Mouse (Mus musculus) urinary bladder, postnatal 25 days (tissue): Measurements from ENCODE around the gene Tkt.
"Not testable (repeated sequence)": the region's sequence is repeated elsewhere in the genome, so short reads cannot be mapped to it uniquely, and the experiment has no call there.

Experiments
- DNase-seq: peaks from one replicate; pipeline ENCODE4 v3.0.0; 2022; ENCODE audit warnings: low spot score

Gene Tkt

GRCm38 (mm10) chr14:30548131-30548720 is at the start of gene Tkt:
Tkt (plus strand) TSS chr14:30548359.
- no peak for DNase-seq

- DNase-seq = no peak
Measured at GRCm38 (mm10) chr14:30504990-30505389, 43.2 kb upstream of the Tkt start.

DNA sequence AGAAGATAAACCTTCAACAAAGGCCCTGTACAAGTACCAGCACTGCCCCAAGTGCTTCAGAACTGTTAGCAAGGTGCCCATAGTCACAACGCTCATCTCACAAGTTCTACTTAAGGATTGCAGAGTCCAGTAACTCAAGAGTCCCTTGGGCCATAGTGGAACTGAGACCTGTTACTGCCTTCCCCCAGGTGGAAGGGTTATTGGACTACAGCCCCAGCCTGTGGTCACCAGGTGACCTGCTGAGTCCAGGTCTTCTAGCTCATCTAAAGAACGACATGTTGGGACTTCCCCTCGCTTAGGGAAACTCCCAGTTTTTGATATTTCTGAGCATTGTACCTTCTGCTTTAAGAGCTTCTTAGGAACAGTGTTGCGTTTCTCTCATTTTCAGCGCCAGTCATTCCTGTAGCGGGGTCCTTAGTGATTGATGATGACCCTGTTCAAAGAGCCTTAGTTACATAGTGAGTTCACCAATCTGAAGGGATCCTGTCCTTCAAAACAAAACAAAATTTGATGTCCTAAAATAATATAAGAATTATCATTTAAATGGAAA is 37.9 kb upstream of the Tkt start:
- DNase-seq = no peak

GRCm38 (mm10) chr14:30512896-30513295 is 35.3 kb upstream of the Tkt start:
- DNase-seq = no peak

- no peak for DNase-seq
Measured at GRCm38 (mm10) chr14:30515931-30516723, 32.0 kb upstream of the Tkt start.

DNA sequence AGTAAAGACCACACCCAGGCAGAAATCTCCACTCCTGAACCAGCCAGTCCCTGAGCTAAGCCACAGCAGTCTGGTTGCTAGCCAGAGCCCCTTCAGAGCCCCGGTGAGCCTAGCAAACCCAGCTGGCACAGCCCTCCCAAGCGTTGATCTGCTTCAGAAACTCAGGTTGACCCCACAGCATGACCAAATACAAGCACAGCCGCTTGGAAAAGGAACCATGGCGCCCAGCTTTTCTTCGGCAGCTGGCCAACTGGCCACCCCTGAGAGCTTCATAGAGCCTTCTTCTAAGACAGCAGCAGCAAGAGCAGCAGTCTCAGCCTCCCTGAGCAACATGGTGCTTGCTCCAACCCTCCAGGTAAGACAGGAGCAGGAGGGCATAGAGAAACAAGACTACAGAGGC is 28.8 kb upstream of the Tkt start:
- DNase-seq = no peak

DNA sequence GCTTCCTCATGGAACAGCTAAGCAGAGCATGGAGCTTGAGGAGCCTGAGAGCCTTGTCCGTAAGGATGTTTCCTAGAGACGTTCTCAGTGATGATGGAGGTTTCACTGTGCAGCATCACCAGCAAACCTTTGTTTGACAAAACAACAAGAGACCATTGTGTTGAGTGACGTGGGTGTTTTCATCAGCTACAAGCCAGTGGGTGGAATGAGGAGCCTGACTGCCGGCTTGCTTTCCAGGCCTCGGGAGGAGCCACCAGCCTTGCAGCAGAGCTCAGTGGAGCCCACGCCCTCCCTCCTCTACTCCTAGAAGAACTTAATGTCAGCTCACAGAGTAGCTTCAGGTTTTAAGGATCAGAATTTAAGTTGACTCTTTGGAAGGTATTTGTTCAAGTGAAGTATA is 24.8 kb upstream of the Tkt start:
- DNase-seq = no peak

DNA sequence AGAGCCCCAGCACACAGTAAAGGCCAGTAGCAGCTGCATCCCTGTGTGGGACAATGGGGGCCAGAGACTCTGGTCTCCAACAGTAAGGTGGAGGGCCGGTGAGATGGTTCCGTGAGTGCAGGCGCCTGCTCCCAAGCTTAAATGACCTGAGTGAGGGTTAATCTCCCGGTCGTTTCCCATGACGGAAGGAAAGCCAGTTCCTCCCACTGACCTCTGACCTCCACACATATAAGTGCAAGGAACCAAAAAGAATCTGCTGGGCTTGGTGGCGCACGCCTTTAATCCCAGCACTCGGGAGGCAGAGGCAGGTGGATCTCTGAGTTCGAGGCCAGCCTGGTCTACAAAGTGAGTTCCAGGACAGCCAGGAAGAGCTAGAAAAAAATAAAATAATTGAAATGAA is 19.8 kb upstream of the Tkt start:
- DNase-seq = no peak

DNA sequence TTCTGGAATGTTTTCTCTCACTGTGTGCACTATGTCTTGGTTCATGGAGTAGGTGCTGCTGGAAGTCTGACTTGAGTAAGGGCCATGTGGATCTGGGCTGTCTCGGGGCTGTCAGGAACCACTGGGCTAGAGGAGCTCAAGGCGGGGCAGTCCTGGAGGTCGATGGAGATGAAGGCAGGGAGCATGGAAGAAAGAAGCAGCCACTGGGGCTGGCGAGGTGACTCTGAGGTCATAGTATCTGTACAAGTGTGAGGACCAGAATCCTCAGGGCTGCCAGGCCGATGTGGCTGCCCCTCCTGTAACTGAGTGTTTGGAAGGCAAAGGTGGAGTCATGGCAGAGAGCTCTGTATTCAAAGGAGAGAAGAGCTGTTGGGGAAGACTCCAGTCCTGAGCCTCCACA is 19.2 kb upstream of the Tkt start:
- DNase-seq = no peak

DNA sequence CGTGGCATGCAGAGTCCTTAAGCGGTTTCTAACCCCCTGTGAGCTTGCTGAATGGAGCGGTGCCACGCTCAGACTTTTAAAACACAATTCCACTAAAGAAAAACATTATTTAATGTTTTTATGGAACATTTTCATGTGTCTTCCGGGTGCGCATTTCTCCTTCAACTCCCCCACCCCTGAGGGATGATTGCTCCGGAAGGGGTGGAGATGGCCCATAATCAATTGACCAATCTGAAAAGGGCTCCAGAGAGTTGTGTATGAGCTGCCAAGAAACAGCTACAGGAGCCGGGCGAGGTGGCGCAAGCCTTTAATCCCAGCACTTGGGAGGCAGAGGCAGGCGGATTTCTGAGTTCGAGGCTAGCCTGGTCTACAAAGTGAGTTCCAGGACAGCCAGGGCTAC is 18.7 kb upstream of the Tkt start:
- no peak for DNase-seq

- DNase-seq = no peak
Measured at GRCm38 (mm10) chr14:30530726-30531269, 17.4 kb upstream of the Tkt start.

GRCm38 (mm10) chr14:30531431-30531830 is 16.7 kb upstream of the Tkt start:
- no peak for DNase-seq

- DNase-seq = no peak
Measured at GRCm38 (mm10) chr14:30531896-30532295, 16.3 kb upstream of the Tkt start.

GRCm38 (mm10) chr14:30533780-30534450 is 14.2 kb upstream of the Tkt start:
- no peak for DNase-seq

DNA sequence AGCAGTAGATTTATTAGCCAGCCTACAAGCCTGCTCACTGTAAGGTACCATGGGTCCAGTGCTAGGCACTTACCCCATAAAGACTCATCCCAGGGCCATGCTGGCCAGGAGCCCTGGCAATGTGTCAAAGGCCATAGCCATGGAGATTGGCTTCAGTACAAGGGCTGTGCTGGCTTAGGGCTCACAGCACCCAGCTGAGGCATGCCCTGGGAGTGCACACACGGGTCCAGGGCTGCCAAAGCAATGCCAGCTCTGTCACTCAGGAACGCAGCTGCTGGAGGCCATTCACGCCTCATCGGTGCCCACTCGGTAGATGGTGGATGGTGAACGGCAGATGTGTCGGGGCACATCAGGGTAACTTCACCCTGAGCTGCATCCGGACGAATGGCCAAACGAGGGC is 6.6 kb upstream of the Tkt start:
- no peak for DNase-seq

DNA sequence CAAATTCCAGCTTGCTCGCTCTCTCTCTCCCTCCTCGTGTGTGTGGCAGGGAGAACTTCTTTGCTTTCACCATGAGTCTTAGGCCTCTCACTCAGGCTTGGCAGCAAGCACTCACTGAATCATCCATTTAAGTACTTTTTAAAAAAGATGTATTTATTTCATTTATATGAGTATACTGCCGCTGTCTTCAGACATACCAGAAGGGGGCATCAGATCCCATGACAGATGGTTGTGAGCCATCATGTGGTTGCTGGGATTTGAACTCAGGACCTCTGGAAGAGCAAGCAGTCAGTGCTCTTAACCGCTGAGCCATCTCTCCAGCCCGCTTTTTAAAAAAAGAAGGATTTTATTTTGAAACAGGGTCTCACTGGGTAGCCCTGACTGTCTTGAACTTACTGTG is 4.8 kb upstream of the Tkt start:
- DNase-seq = not testable (repeated sequence)

- peak; percentile 95 for DNase-seq
Measured at GRCm38 (mm10) chr14:30548965-30549776, 1.0 kb downstream of the Tkt start.

- DNase-seq = no peak
Measured at GRCm38 (mm10) chr14:30549777-30550149, 1.6 kb downstream of the Tkt start.

- DNase-seq = no peak
Measured at GRCm38 (mm10) chr14:30550232-30551070, 2.3 kb downstream of the Tkt start.

DNA sequence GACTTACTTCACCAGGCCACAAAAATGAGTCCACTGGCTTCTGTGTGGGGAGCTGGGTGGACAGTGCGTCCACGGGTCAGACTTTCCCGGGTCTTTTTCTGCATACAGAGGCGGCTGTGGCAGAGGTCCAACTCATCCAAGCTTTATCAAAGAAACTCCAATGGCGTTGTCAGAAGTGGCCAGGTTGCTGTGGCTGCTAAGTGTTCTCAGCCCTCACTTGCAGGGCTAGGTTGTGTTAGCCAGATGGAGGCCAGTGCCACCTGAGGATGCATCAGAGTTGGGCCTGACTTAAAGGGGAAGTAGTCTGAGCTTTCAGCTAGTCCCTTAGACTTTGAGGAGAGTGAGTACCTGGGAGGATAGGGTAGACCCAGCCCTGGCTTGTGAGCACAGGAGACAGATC is 3.4 kb downstream of the Tkt start:
- no peak for DNase-seq

GRCm38 (mm10) chr14:30551981-30552380 is 3.8 kb downstream of the Tkt start:
- DNase-seq = no peak
